Mouse (Mus musculus) kidney, embryonic 16.5 days (tissue): ENCODE measurements at regions not wholly inside any gene's neighbourhood (a gene's known extent, or its start where the extent isn't known, plus 50 kb on each side); places are given as distances from the start of the nearest gene placed in this dataset.

ENCODE experiments used
- ATAC-seq: fragments of 200-750 bp; cut with Nextera tagmentation; 2 replicates; pipeline ENCODE4 v1.8.0; 2017; ENCODE audit warnings: moderate TSS enrichment; ENCODE audit not compliant: low FRiP score, low TSS enrichment
- H3K27ac ChIP-seq: fragments of 300-500 bp; sonication (generic); 2 replicates; pipeline ENCODE4 v1.5.1; 2014; ENCODE audit warnings: low read length
- H3K27me3 ChIP-seq: fragments of 300-500 bp; sonication (generic); 2 replicates; pipeline ENCODE4 v1.6.1; 2014; ENCODE audit warnings: low read length, control low read depth, mixed read lengths; ENCODE audit not compliant: insufficient read depth
- H3K36me3 ChIP-seq: fragments of 300-500 bp; sonication (generic); 2 replicates; pipeline ENCODE4 v1.6.1; 2014; ENCODE audit warnings: low read length, control low read depth, mixed read lengths; ENCODE audit not compliant: insufficient read depth
- H3K4me1 ChIP-seq: fragments of 300-500 bp; sonication (generic); 2 replicates; pipeline ENCODE4 v1.6.1; 2014; ENCODE audit warnings: low read length, control low read depth, mixed read lengths; ENCODE audit not compliant: insufficient read depth
- H3K4me2 ChIP-seq: fragments of 300-500 bp; sonication (generic); replicated peaks from 2 replicates; pipeline ENCODE4 v1.6.1; 2014; ENCODE audit warnings: low read depth, low read length
- H3K4me3 ChIP-seq: fragments of 300-500 bp; sonication (generic); 2 replicates; pipeline ENCODE4 v1.5.1; 2014; ENCODE audit warnings: mild to moderate bottlenecking, low read length
- H3K9ac ChIP-seq: fragments of 300-500 bp; sonication (generic); replicated peaks from 2 replicates; pipeline ENCODE4 v1.6.1; 2014; ENCODE audit warnings: low read length
- H3K9me3 ChIP-seq: fragments of 300-500 bp; sonication (generic); 2 replicates; pipeline ENCODE4 v1.6.1; 2016; ENCODE audit warnings: low read length, control low read depth
- WGBS: fragments of 180-500 bp; shearing (Covaris S2); extraction: QIAGEN DNeasy Blood & Tissue Kit; methylation state at CpG from one replicate; pipeline ENCODE4 v1.1.7; 2014; 5-methylcytosine and 5-hydroxymethylcytosine counted together

DNA sequence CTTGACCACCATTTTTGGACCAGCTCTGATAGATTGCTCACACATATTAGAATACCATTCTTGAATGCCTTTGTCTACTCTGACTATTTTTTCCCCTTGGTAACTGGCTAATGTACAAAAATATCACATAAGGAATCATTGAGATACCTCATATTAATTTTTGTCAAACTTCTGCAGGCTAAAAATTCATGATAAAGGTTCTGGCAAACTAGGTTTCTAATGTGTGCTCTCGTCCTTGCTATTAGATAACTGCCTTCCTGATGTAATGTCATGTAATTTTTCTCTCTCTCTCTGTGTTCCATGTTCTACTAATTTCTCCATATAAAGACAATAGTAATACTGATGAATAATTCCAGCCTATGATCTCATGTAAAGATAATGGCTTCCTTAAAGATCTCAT lies 931.9 kb upstream of the Celf2 start:
- Histone ChIP-seq H3K27me3 (no peaks in the 10 kb centered on the region), H3K4me1 (no peaks in the 10 kb centered on the region), H3K4me2 (no peak overlapping the region), H3K27ac (no peak overlapping the region), H3K36me3 (no peaks in the 10 kb centered on the region), H3K4me3 (no peak overlapping the region), H3K9me3 (no peaks in the 10 kb centered on the region), H3K9ac (no peak overlapping the region)
- 85% methylated on average over 1 of the region's 1 CpGs for WGBS
- no peak for ATAC-seq

DNA sequence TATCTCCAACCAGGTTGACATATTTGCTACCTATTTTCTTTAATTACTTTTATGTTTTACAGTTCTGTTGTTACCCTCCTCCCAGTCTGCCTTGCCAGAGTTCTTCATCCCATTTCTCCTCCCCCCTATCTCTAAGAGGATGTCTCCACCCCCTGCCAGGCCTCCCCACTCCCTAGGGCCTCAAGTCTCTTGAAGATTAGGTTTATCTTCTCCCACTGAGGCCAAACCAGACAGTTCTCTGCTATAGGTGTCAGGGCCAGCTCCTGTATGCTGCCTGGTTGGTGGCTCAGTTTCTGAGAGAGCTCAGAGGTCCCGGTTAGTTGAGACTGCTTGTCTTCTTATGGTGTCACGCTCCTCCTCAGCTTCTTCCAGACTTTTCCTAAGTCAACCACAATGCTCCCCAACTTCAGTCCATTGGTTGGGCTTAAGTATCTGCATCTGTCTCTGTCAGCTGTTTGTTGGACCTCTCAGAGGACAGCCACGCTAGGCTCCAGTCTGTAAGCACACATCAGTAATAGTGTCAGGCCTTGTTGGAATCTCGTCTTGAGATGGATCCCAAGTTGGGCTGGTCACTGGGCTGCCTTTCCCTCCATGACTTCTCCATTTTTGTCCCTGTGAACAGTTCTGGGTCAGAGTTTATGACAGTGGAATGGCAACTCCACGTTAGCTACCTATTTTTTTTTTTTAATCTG lies 920.4 kb upstream of the Celf2 start:
- Histone ChIP-seq H3K4me1 (no peaks in the 10 kb centered on the region), H3K9ac (no peak overlapping the region), H3K9me3 (no peaks in the 10 kb centered on the region), H3K36me3 (no peaks in the 10 kb centered on the region), H3K27me3 (no peaks in the 10 kb centered on the region), H3K4me3 (no peak overlapping the region), H3K27ac (no peak overlapping the region), H3K4me2 (no peak overlapping the region)
- WGBS: 81% methylated on average over 5 of the region's 5 CpGs
- ATAC-seq: no peak

GRCm38 (mm10) chr2:8428145-8428544 lies 918.8 kb upstream of the Celf2 start:
- H3K4me3 ChIP-seq: no peak overlapping the region
- no peak overlapping the region for H3K4me2 ChIP-seq
- no peaks in the 10 kb centered on the region for H3K4me1 ChIP-seq
- H3K9me3 ChIP-seq: no peaks in the 10 kb centered on the region
- ATAC-seq: no peak
- no peak overlapping the region for H3K27ac ChIP-seq
- no peaks in the 10 kb centered on the region for H3K36me3 ChIP-seq
- H3K9ac ChIP-seq: no peak overlapping the region
- no peaks in the 10 kb centered on the region for H3K27me3 ChIP-seq
- WGBS: 50% methylated on average over 2 of the region's 2 CpGs

- Histone ChIP-seq H3K4me2 (no peak overlapping the region), H3K36me3 (no peaks in the 10 kb centered on the region), H3K9me3 (no peaks in the 10 kb centered on the region), H3K4me3 (no peak overlapping the region), H3K27me3 (no peaks in the 10 kb centered on the region), H3K9ac (no peak overlapping the region), H3K27ac (no peak overlapping the region), H3K4me1 (no peaks in the 10 kb centered on the region)
- ATAC-seq: no peak
- 42% methylated on average over 1 of the region's 1 CpGs for WGBS
Observed at GRCm38 (mm10) chr2:8427720-8428119, 918.4 kb upstream of the Celf2 start.

DNA sequence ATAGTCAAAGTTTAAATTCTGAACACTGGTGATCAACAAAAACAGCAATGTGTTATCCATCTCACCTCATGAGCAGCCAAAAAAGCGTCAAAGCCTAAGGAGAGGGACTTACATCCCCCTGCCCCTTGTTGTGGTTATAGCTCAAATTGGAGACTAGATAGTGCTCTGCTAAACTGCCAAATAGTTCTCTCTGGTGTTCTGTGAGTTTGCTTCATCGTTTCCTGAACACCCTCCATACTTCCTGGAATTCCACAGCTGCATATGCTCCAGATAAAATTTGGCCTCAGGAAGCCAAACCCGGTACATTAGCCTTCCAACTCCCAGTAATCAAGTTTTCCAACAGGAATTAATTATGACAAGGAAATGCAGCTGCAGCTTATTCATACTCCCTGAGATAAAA lies 906.6 kb upstream of the Celf2 start:
- Histone ChIP-seq H3K9me3 (no peaks in the 10 kb centered on the region), H3K4me3 (no peak overlapping the region), H3K27ac (no peak overlapping the region), H3K4me1 (no peaks in the 10 kb centered on the region; the same call in 1 of the 2 replicates), H3K36me3 (no peaks in the 10 kb centered on the region), H3K27me3 (no peaks in the 10 kb centered on the region), H3K4me2 (no peak overlapping the region), H3K9ac (no peak overlapping the region)
- 50% methylated on average over 3 of the region's 3 CpGs for WGBS
- 0 out of 2 replicates have a peak, but pooled peaks have one; percentile 27 for ATAC-seq

GRCm38 (mm10) chr2:8394128-8394527 lies 884.8 kb upstream of the Celf2 start:
- Histone ChIP-seq H3K4me2 (no peak overlapping the region), H3K27ac (no peak overlapping the region), H3K27me3 (no peaks in the 10 kb centered on the region), H3K9ac (no peak overlapping the region), H3K4me1 (no peaks in the 10 kb centered on the region), H3K9me3 (no peaks in the 10 kb centered on the region), H3K36me3 (no peaks in the 10 kb centered on the region), H3K4me3 (no peak overlapping the region)
- ATAC-seq: no peak
- 88% methylated on average over 4 of the region's 4 CpGs for WGBS

- Histone ChIP-seq H3K27me3 (no peaks in the 10 kb centered on the region), H3K27ac (no peak overlapping the region), H3K4me2 (no peak overlapping the region), H3K9me3 (no peaks in the 10 kb centered on the region), H3K9ac (no peak overlapping the region), H3K36me3 (no peaks in the 10 kb centered on the region), H3K4me1 (no peaks in the 10 kb centered on the region), H3K4me3 (no peak overlapping the region)
- ATAC-seq: no peak
- WGBS: 39% methylated on average over 2 of the region's 2 CpGs
Observed at GRCm38 (mm10) chr2:8389530-8389929, 880.2 kb upstream of the Celf2 start.

GRCm38 (mm10) chr2:8380246-8380645 lies 870.9 kb upstream of the Celf2 start:
- H3K9me3 ChIP-seq: no peaks in the 10 kb centered on the region
- no peak overlapping the region for H3K27ac ChIP-seq
- H3K36me3 ChIP-seq: no peaks in the 10 kb centered on the region
- 0 out of 2 replicates have a peak, but pooled peaks have one; percentile 74 for ATAC-seq
- WGBS: 27% methylated on average over 1 of the region's 1 CpGs
- H3K4me3 ChIP-seq: no peak overlapping the region
- no peak overlapping the region for H3K4me2 ChIP-seq
- H3K27me3 ChIP-seq: no peaks in the 10 kb centered on the region
- H3K4me1 ChIP-seq: no peaks in the 10 kb centered on the region
- no peak overlapping the region for H3K9ac ChIP-seq

DNA sequence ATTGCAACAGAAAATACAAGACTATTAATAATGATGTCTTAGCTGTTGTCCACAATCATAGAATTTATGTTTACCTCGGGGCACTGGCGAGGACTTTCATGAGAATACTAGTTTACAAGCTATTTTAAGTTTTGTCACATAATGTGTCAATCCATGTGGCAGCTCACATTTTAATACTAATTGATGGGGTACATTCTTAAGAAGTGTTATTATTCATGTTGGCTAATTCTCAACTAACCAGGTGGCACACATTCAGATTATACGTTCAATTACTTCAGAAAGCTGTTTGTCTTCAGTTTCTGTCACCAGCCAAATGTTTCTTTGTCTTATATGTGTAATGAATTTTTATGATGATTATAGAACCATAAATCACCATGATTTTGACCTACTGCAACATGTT lies 870.2 kb upstream of the Celf2 start:
- Histone ChIP-seq H3K27me3 (no peaks in the 10 kb centered on the region), H3K9me3 (no peaks in the 10 kb centered on the region), H3K36me3 (no peaks in the 10 kb centered on the region), H3K9ac (no peak overlapping the region), H3K4me2 (no peak overlapping the region), H3K27ac (no peak overlapping the region), H3K4me1 (no peaks in the 10 kb centered on the region), H3K4me3 (no peak overlapping the region)
- WGBS: 70% methylated on average over 3 of the region's 3 CpGs
- ATAC-seq: no peak

- Histone ChIP-seq H3K4me1 (no peaks in the 10 kb centered on the region), H3K36me3 (no peaks in the 10 kb centered on the region), H3K4me2 (no peak overlapping the region), H3K9me3 (no peaks in the 10 kb centered on the region), H3K4me3 (no peak overlapping the region), H3K9ac (no peak overlapping the region), H3K27me3 (no peaks in the 10 kb centered on the region), H3K27ac (no peak overlapping the region)
- ATAC-seq: no peak
- 82% methylated on average over 1 of the region's 1 CpGs for WGBS
Observed at GRCm38 (mm10) chr2:8347867-8348266, 838.5 kb upstream of the Celf2 start.
